Mouse (Mus musculus) thymus, adult 2 months (tissue): Measurements from ENCODE around the gene Aldh1a2.

ENCODE experiments used
- CTCF ChIP-seq: fragments of 200-500 bp; IDR thresholded peaks from 2 replicates; pipeline ENCODE4 v1.5.1; 2012; ENCODE audit warnings: mild to moderate bottlenecking, control low read depth, low read length, moderate library complexity, borderline replicate concordance; ENCODE audit not compliant: control insufficient read depth, poor library complexity, insufficient read depth; ENCODE audit errors: extremely low read depth
- POLR2A ChIP-seq: fragments of 200-500 bp; IDR thresholded peaks from 2 replicates; pipeline ENCODE4 v1.6.1; 2012; ENCODE audit warnings: mild to moderate bottlenecking, low read length, control low read depth, moderate library complexity; ENCODE audit not compliant: control insufficient read depth, poor library complexity, insufficient read depth; ENCODE audit errors: extremely low read depth

- TF ChIP-seq CTCF (no peak), POLR2A (no peak)
Measured at GRCm38 (mm10) chr9:71236540-71236939, 21.0 kb downstream of the Aldh1a2 start.
